Mouse (Mus musculus): ENCODE data around the gene Celf2. TPM values are rescaled to one million over a fixed set of nuclear protein-coding genes. Genes with fewer than 3 reads are reported as not detected.

Celf2 gene
- polyA plus RNA-seq, 1 experiment: 40.8 TPM

DNA sequence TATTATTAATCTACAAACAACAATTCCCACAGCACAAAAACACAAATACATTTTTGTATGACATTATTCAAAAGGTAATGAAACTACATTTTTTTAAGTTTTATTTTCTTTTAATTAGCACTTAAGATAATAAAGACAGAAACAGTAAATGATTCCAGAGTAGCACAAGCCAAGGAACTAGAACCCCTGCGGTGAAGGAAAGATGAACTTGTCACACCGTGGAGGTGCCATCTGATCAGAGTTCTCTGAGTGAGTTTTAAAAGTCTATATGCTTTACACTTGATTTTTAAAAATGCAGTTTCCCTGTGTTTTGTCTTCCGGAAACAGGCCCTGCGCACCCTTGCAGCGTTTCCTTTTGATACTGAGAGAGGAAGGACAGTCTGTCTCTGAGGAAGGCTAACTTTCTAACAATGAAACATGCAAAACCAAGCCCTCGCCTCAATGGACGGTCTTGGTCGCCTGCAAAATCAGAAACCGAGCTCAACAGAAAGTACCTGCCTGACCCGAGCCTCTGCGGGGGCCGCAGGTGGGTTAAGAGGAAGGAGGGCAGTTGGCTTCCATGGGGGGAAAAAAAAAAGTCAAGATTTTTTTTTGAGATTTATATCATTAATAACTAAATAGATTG is 966.7 kb downstream of the Celf2 start:
- H3K36me3 ChIP-seq (ENCODE audit: control insufficient read depth, insufficient read depth, low read length): peaks cover 25% of the 10 kb centered on the region
- no peak for DNase-seq (ENCODE audit: low read depth in 1 of 2, low spot score in 2 of 2)
- no peak overlapping the region for H3K4me3 ChIP-seq (ENCODE audit: extremely low read depth, insufficient read depth, insufficient read length)
- TF ChIP-seq POLR2A (IDR thresholded peaks at IDR 0.05; ENCODE audit: low read depth, low read length): no peak
- no peak for TF ChIP-seq CTCF (IDR thresholded peaks at IDR 0.05; ENCODE audit: extremely low read depth, insufficient read depth, insufficient read length, insufficient replicate concordance)
- H3K4me1 ChIP-seq (ENCODE audit: control insufficient read depth, insufficient read depth, insufficient read length): peaks cover 2% of the 10 kb centered on the region
- no peak overlapping the region for H3K27ac ChIP-seq (ENCODE audit: insufficient read depth, low read length)
- H3K27me3 ChIP-seq (ENCODE audit: control insufficient read depth, insufficient read depth, low read length): no peaks in the 10 kb centered on the region
- WGBS: 42% methylated on average over 12 of the region's 12 CpGs

GRCm38 (mm10) chr2:6540825-6541224 is 968.5 kb downstream of the Celf2 start:
- no peaks in the 10 kb centered on the region for H3K27me3 ChIP-seq (ENCODE audit: control insufficient read depth, insufficient read depth, low read length)
- WGBS: 87% methylated on average over 5 of the region's 6 CpGs

GRCm38 (mm10) chr2:6540092-6540491 is 969.3 kb downstream of the Celf2 start:
- no peaks in the 10 kb centered on the region for H3K27me3 ChIP-seq (ENCODE audit: control insufficient read depth, insufficient read depth, low read length)
- WGBS: 91% methylated on average over 11 of the region's 11 CpGs
- no peak overlapping the region for H3K4me3 ChIP-seq (ENCODE audit: extremely low read depth, insufficient read depth, insufficient read length)
- TF ChIP-seq POLR2A (IDR thresholded peaks at IDR 0.05; ENCODE audit: low read depth, low read length): no peak
- no peak for TF ChIP-seq CTCF (IDR thresholded peaks at IDR 0.05; ENCODE audit: extremely low read depth, insufficient read depth, insufficient read length, insufficient replicate concordance)
- H3K36me3 ChIP-seq (ENCODE audit: control insufficient read depth, insufficient read depth, low read length): peaks cover 14% of the 10 kb centered on the region
- H3K4me1 ChIP-seq (ENCODE audit: control insufficient read depth, insufficient read depth, insufficient read length): no peaks in the 10 kb centered on the region; the same call in 1 of the 2 replicates
- no peak for DNase-seq (ENCODE audit: low read depth in 1 of 2, low spot score in 2 of 2)
- H3K27ac ChIP-seq (ENCODE audit: insufficient read depth, low read length): no peak overlapping the region

More at GRCm38 (mm10) chr2:6540825-6541224, 968.5 kb downstream of the Celf2 start:
- no peak for DNase-seq (ENCODE audit: low read depth in 1 of 2, low spot score in 2 of 2)
- H3K4me1 ChIP-seq (ENCODE audit: control insufficient read depth, insufficient read depth, insufficient read length): peaks cover 2% of the 10 kb centered on the region
- peaks cover 16% of the 10 kb centered on the region for H3K36me3 ChIP-seq (ENCODE audit: control insufficient read depth, insufficient read depth, low read length)
- H3K4me3 ChIP-seq (ENCODE audit: extremely low read depth, insufficient read depth, insufficient read length): no peak overlapping the region
- TF ChIP-seq POLR2A (IDR thresholded peaks at IDR 0.05; ENCODE audit: low read depth, low read length) (no peak), CTCF (IDR thresholded peaks at IDR 0.05; ENCODE audit: extremely low read depth, insufficient read depth, insufficient read length, insufficient replicate concordance) (no peak)
- no peak overlapping the region for H3K27ac ChIP-seq (ENCODE audit: insufficient read depth, low read length)

DNA sequence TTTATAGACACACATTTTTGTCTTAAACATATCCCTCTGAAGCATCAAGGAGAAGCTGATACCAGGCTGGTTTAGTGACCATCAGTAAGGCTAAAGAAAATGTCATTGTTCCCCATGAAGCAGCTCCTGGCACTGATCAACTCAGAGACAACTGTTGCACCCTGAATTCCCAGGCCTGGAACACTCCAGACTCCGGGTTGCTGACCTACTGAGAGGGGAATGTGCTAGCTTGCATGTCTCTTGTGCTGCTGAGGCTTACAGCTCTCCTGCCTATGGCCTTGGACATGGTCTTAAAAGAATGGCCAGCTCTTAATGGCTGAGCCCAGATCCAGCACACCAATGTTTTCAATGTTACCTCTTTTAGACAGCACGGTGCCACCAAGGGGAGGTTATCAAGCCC is 970.9 kb downstream of the Celf2 start:
- Histone ChIP-seq H3K27ac (ENCODE audit: insufficient read depth, low read length) (no peak overlapping the region), H3K36me3 (ENCODE audit: control insufficient read depth, insufficient read depth, low read length) (peaks cover 13% of the 10 kb centered on the region), H3K4me1 (ENCODE audit: control insufficient read depth, insufficient read depth, insufficient read length) (no peaks in the 10 kb centered on the region; the same call in 1 of the 2 replicates), H3K27me3 (ENCODE audit: control insufficient read depth, insufficient read depth, low read length) (no peaks in the 10 kb centered on the region), H3K4me3 (ENCODE audit: extremely low read depth, insufficient read depth, insufficient read length) (no peak overlapping the region)
- DNase-seq (ENCODE audit: low read depth in 1 of 2, low spot score in 2 of 2): no peak
- TF ChIP-seq POLR2A (IDR thresholded peaks at IDR 0.05; ENCODE audit: low read depth, low read length): no peak
- no peak for TF ChIP-seq CTCF (IDR thresholded peaks at IDR 0.05; ENCODE audit: extremely low read depth, insufficient read depth, insufficient read length, insufficient replicate concordance)
- WGBS: 87% methylated on average over 2 of the region's 2 CpGs

GRCm38 (mm10) chr2:6538031-6538430 is 971.3 kb downstream of the Celf2 start:
- H3K4me3 ChIP-seq (ENCODE audit: extremely low read depth, insufficient read depth, insufficient read length): no peak overlapping the region
- TF ChIP-seq POLR2A (IDR thresholded peaks at IDR 0.05; ENCODE audit: low read depth, low read length) (no peak), CTCF (IDR thresholded peaks at IDR 0.05; ENCODE audit: extremely low read depth, insufficient read depth, insufficient read length, insufficient replicate concordance) (no peak)
- H3K27me3 ChIP-seq (ENCODE audit: control insufficient read depth, insufficient read depth, low read length): no peaks in the 10 kb centered on the region
- H3K4me1 ChIP-seq (ENCODE audit: control insufficient read depth, insufficient read depth, insufficient read length): no peaks in the 10 kb centered on the region
- DNase-seq (ENCODE audit: low read depth in 1 of 2, low spot score in 2 of 2): no peak
- peaks cover 9% of the 10 kb centered on the region for H3K36me3 ChIP-seq (ENCODE audit: control insufficient read depth, insufficient read depth, low read length)
- H3K27ac ChIP-seq (ENCODE audit: insufficient read depth, low read length): no peak overlapping the region

- Histone ChIP-seq H3K36me3 (ENCODE audit: control insufficient read depth, insufficient read depth, low read length) (peaks cover 7% of the 10 kb centered on the region; the same call in 1 of the 2 replicates), H3K27ac (ENCODE audit: insufficient read depth, low read length) (no peak overlapping the region), H3K4me1 (ENCODE audit: control insufficient read depth, insufficient read depth, insufficient read length) (no peaks in the 10 kb centered on the region), H3K4me3 (ENCODE audit: extremely low read depth, insufficient read depth, insufficient read length) (no peak overlapping the region), H3K27me3 (ENCODE audit: control insufficient read depth, insufficient read depth, low read length) (no peaks in the 10 kb centered on the region)
- no peak for DNase-seq (ENCODE audit: low read depth in 1 of 2, low spot score in 2 of 2)
- TF ChIP-seq POLR2A (IDR thresholded peaks at IDR 0.05; ENCODE audit: low read depth, low read length): no peak
- TF ChIP-seq CTCF (IDR thresholded peaks at IDR 0.05; ENCODE audit: extremely low read depth, insufficient read depth, insufficient read length, insufficient replicate concordance): no peak
- 84% methylated on average over 3 of the region's 3 CpGs for WGBS
These were observed 972.0 kb downstream of the Celf2 start for GRCm38 (mm10) chr2:6537326-6537725.

GRCm38 (mm10) chr2:6536372-6536771 is 973.0 kb downstream of the Celf2 start:
- 88% methylated on average over 2 of the region's 2 CpGs for WGBS
- Histone ChIP-seq H3K27ac (ENCODE audit: insufficient read depth, low read length) (no peak overlapping the region), H3K4me1 (ENCODE audit: control insufficient read depth, insufficient read depth, insufficient read length) (no peaks in the 10 kb centered on the region), H3K4me3 (ENCODE audit: extremely low read depth, insufficient read depth, insufficient read length) (no peak overlapping the region), H3K36me3 (ENCODE audit: control insufficient read depth, insufficient read depth, low read length) (peaks cover 5% of the 10 kb centered on the region; the same call in 1 of the 2 replicates), H3K27me3 (ENCODE audit: control insufficient read depth, insufficient read depth, low read length) (no peaks in the 10 kb centered on the region)
- DNase-seq (ENCODE audit: low read depth in 1 of 2, low spot score in 2 of 2): no peak
- TF ChIP-seq CTCF (IDR thresholded peaks at IDR 0.05; ENCODE audit: extremely low read depth, insufficient read depth, insufficient read length, insufficient replicate concordance) (no peak), POLR2A (IDR thresholded peaks at IDR 0.05; ENCODE audit: low read depth, low read length) (no peak)
